Mouse (Mus musculus) embryonic facial prominence, embryonic 11.5 days (tissue): ENCODE data around the gene Gpr171. TPM values are rescaled to one million over a fixed set of nuclear protein-coding genes. Genes with fewer than 3 reads are reported as not detected.

Source experiments
- ATAC-seq: fragments of 200-750 bp; cut with Nextera tagmentation; replicated peaks from 2 replicates; pipeline ENCODE4 v1.8.0; 2017; ENCODE audit warnings: low read depth; ENCODE audit not compliant: insufficient number of reproducible peaks, low FRiP score, low TSS enrichment
- DNase-seq: peaks from one replicate; pipeline ENCODE4 v3.0.0-alpha.2; 2015; ENCODE audit warnings: low spot score
- H3K27ac ChIP-seq: fragments of 300-500 bp; sonication (generic); replicated peaks from 2 replicates; pipeline ENCODE4 v1.5.1; 2014; ENCODE audit warnings: mild to moderate bottlenecking, low read depth, low read length, control low read depth
- H3K27me3 ChIP-seq: fragments of 300-500 bp; sonication (generic); 2 replicates; pipeline ENCODE4 v1.6.1; 2014; ENCODE audit warnings: mild to moderate bottlenecking, low read length, moderate library complexity, mixed read lengths; ENCODE audit not compliant: control insufficient read depth, insufficient read depth
- H3K36me3 ChIP-seq: fragments of 300-500 bp; sonication (generic); replicated peaks from 2 replicates; pipeline ENCODE4 v1.6.1; 2014; ENCODE audit warnings: low read depth, mild to moderate bottlenecking, low read length, moderate library complexity, mixed read lengths; ENCODE audit not compliant: control insufficient read depth, insufficient read depth
- H3K4me1 ChIP-seq: fragments of 300-500 bp; sonication (generic); 2 replicates; pipeline ENCODE4 v1.6.1; 2014; ENCODE audit warnings: low read length, mixed read lengths; ENCODE audit not compliant: control insufficient read depth, insufficient read depth
- H3K4me2 ChIP-seq: fragments of 300-500 bp; sonication (generic); 2 replicates; pipeline ENCODE4 v1.6.1; 2014; ENCODE audit warnings: low read depth, mild to moderate bottlenecking, control low read depth, low read length, moderate library complexity
- H3K4me3 ChIP-seq: fragments of 300-500 bp; sonication (generic); 2 replicates; pipeline ENCODE4 v1.5.1; 2014; ENCODE audit warnings: low read depth, low read length, control low read depth
- H3K9ac ChIP-seq: fragments of 300-500 bp; sonication (generic); replicated peaks from 2 replicates; pipeline ENCODE4 v1.6.1; 2014; ENCODE audit warnings: mild to moderate bottlenecking, control low read depth, low read length
- H3K9me3 ChIP-seq: fragments of 300-500 bp; sonication (generic); replicated peaks from 2 replicates; pipeline ENCODE4 v1.6.1; 2016; ENCODE audit warnings: mild to moderate bottlenecking, low read length, inconsistent platforms, mixed read lengths; ENCODE audit not compliant: control insufficient read depth
- WGBS: fragments of 180-500 bp; shearing (Covaris S2); extraction: QIAGEN DNeasy Blood & Tissue Kit; methylation state at CpG from one replicate; pipeline ENCODE4 v1.1.7; 2014; 5-methylcytosine and 5-hydroxymethylcytosine counted together
- polyA plus RNA-seq: library from polyadenylated mRNA; unstranded; fragments of >200 nt; fragmentation: Nextera tagmentation; extraction: Ambion mirVana; gene quantifications from 2 replicates; pipeline ENCODE4 v1.2.1, GENCODE M21; 2014

The Gpr171 gene
- polyA plus RNA-seq, 1 experiment from 2014 or later = 0.39 TPM

- 92% methylated on average over 4 of the region's 4 CpGs for WGBS
- no peak overlapping the region for H3K4me3 ChIP-seq
- H3K36me3 ChIP-seq = no peaks in the 10 kb centered on the region
- H3K4me2 ChIP-seq = no peak overlapping the region
- DNase-seq = no peak
- H3K4me1 ChIP-seq = no peaks in the 10 kb centered on the region
- H3K9ac ChIP-seq = no peak overlapping the region
- no peak for ATAC-seq
- no peaks in the 10 kb centered on the region for H3K27me3 ChIP-seq
- no peaks in the 10 kb centered on the region for H3K9me3 ChIP-seq
- no peak overlapping the region for H3K27ac ChIP-seq
These were observed 5.8 kb upstream of the Gpr171 start for GRCm38 (mm10) chr3:59107439-59107838.

GRCm38 (mm10) chr3:59104462-59104861 lies 2.8 kb upstream of the Gpr171 start:
- ATAC-seq = no peak
- 82% methylated on average over 4 of the region's 4 CpGs for WGBS

GRCm38 (mm10) chr3:59102146-59102545 lies 525 bp upstream of the Gpr171 start:
- no peak for DNase-seq
- Histone ChIP-seq H3K36me3 (no peaks in the 10 kb centered on the region), H3K4me3 (no peak overlapping the region), H3K27me3 (no peaks in the 10 kb centered on the region), H3K9ac (no peak overlapping the region), H3K4me2 (no peak overlapping the region), H3K27ac (no peak overlapping the region), H3K9me3 (no peaks in the 10 kb centered on the region), H3K4me1 (no peaks in the 10 kb centered on the region)
- WGBS = 95% methylated on average over 2 of the region's 2 CpGs
- no peak for ATAC-seq

More at GRCm38 (mm10) chr3:59104462-59104861, 2.8 kb upstream of the Gpr171 start:
- H3K27ac ChIP-seq = no peak overlapping the region
- no peak overlapping the region for H3K4me3 ChIP-seq
- no peaks in the 10 kb centered on the region for H3K9me3 ChIP-seq
- no peaks in the 10 kb centered on the region for H3K4me1 ChIP-seq
- no peak overlapping the region for H3K9ac ChIP-seq
- no peaks in the 10 kb centered on the region for H3K36me3 ChIP-seq
- no peaks in the 10 kb centered on the region for H3K27me3 ChIP-seq
- no peak for DNase-seq
- no peak overlapping the region for H3K4me2 ChIP-seq

GRCm38 (mm10) chr3:59098540-59098939 lies 3.1 kb downstream of the Gpr171 start:
- no peak overlapping the region for H3K9ac ChIP-seq
- DNase-seq (no peak), ATAC-seq (no peak)
- H3K4me3 ChIP-seq = no peak overlapping the region
- H3K4me2 ChIP-seq = no peak overlapping the region
- no peak overlapping the region for H3K27ac ChIP-seq
- no peaks in the 10 kb centered on the region for H3K36me3 ChIP-seq
- H3K9me3 ChIP-seq = no peaks in the 10 kb centered on the region
- 91% methylated on average over 10 of the region's 10 CpGs for WGBS
- H3K27me3 ChIP-seq = no peaks in the 10 kb centered on the region
- no peaks in the 10 kb centered on the region for H3K4me1 ChIP-seq

- no peaks in the 10 kb centered on the region for H3K36me3 ChIP-seq
- no peak overlapping the region for H3K27ac ChIP-seq
- 82% methylated on average over 6 of the region's 6 CpGs for WGBS
- H3K4me3 ChIP-seq = no peak overlapping the region
- no peak for DNase-seq
- H3K4me2 ChIP-seq = no peak overlapping the region
- H3K9me3 ChIP-seq = no peaks in the 10 kb centered on the region
- ATAC-seq = no peak
- no peaks in the 10 kb centered on the region for H3K27me3 ChIP-seq
- no peaks in the 10 kb centered on the region for H3K4me1 ChIP-seq
- no peak overlapping the region for H3K9ac ChIP-seq
These were observed 4.2 kb downstream of the Gpr171 start for GRCm38 (mm10) chr3:59097421-59097820.

- no peak for ATAC-seq
- no peaks in the 10 kb centered on the region for H3K27me3 ChIP-seq
- no peak overlapping the region for H3K9ac ChIP-seq
- no peaks in the 10 kb centered on the region for H3K9me3 ChIP-seq
- DNase-seq = no peak
- 82% methylated on average over 11 of the region's 11 CpGs for WGBS
- H3K27ac ChIP-seq = no peak overlapping the region
- no peak overlapping the region for H3K4me3 ChIP-seq
- H3K36me3 ChIP-seq = no peaks in the 10 kb centered on the region
- no peak overlapping the region for H3K4me2 ChIP-seq
- H3K4me1 ChIP-seq = no peaks in the 10 kb centered on the region
These were observed 8.9 kb downstream of the Gpr171 start for GRCm38 (mm10) chr3:59092702-59093101.

- ATAC-seq (peak; percentile 56; the same call in 1 of the 2 replicates), DNase-seq (peak; percentile 22)
- no peaks in the 10 kb centered on the region for H3K36me3 ChIP-seq
- 0 out of 2 replicates have a peak overlapping the region, but pooled peaks have one; percentile 11 for H3K4me2 ChIP-seq
- H3K4me1 ChIP-seq = peaks cover 4% of the 10 kb centered on the region; the same call in 1 of the 2 replicates
- no peak overlapping the region for H3K4me3 ChIP-seq
- H3K9ac ChIP-seq = no peak overlapping the region
- no peaks in the 10 kb centered on the region for H3K9me3 ChIP-seq
- WGBS = 6% methylated on average over 7 of the region's 7 CpGs
- no peaks in the 10 kb centered on the region for H3K27me3 ChIP-seq
- no peak overlapping the region for H3K27ac ChIP-seq
These were observed 20.7 kb downstream of the Gpr171 start for GRCm38 (mm10) chr3:59080919-59081318.

GRCm38 (mm10) chr3:59080293-59080916 lies 21.2 kb downstream of the Gpr171 start:
- no peak overlapping the region for H3K9ac ChIP-seq
- 0 out of 2 replicates have a peak overlapping the region, but pooled peaks have one; percentile 11 for H3K4me2 ChIP-seq
- ATAC-seq (peak; percentile 50), DNase-seq (peak; percentile 33)
- WGBS = 9% methylated on average over 6 of the region's 6 CpGs
- H3K27me3 ChIP-seq = no peaks in the 10 kb centered on the region
- H3K4me3 ChIP-seq = no peak overlapping the region
- peaks cover 4% of the 10 kb centered on the region; the same call in 1 of the 2 replicates for H3K4me1 ChIP-seq
- no peaks in the 10 kb centered on the region for H3K36me3 ChIP-seq
- H3K27ac ChIP-seq = no peak overlapping the region
- H3K9me3 ChIP-seq = no peaks in the 10 kb centered on the region
